Mouse (Mus musculus): ENCODE measurements around the gene Adamts14.

DNA sequence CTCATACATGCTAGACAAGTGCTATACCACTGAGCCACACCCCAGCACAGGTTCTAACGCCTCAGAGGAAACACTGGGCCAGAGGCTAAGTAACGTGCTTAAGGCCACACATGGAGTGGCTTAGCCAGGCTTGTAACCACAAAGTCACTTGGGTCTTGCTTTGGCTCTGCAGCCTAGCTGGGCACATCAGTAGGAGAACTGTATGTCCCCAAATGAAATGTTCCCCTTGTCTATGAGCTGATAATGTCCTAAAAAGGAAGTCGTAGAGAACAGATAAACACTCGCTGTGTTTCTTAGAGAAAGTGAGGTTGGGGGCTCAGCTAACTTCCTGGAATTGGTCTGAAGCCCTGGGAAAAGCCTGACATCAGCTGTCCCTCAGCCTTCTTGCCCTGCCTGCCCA lies 57.1 kb downstream of the Adamts14 start:
- TF ChIP-seq CTCF (IDR thresholded peaks at IDR 0.05; ENCODE audit: control insufficient read depth, insufficient read depth, insufficient replicate concordance, low read depth, low read length), result no peak
- no peak for TF ChIP-seq POLR2A (IDR thresholded peaks at IDR 0.05; ENCODE audit: control insufficient read depth, low read depth, low read length)

All from testis, adult 2 months (tissue).